Mouse (Mus musculus): ENCODE measurements around the gene Hagh. TPM values are rescaled to one million over a fixed set of nuclear protein-coding genes. Genes with fewer than 3 reads are reported as not detected.

Hagh gene
- polyA plus RNA-seq, 1 experiment from 2014 or later, result 78.9 TPM

DNA sequence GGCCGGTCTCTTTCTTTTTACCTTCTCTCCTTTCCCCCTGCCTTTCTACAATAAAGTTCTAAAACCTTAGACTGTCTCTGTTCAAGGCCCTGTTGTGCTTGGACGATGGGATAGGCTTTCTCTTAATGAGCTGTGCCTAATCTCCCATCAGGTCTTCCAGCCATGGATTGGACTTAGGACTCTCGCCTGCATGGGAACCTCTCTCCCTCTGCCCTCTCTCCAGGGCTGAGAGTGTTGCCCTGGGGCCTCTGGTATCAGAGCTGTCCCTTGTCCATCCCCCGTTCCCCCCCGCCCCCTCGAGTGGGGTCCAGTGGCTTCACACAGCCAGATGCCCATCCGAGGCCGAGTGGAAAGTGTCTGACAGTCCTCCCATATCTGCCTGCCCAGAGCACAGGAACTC lies 35.0 kb downstream of the Hagh start:
- WGBS, result 86% methylated on average over 8 of the region's 8 CpGs
- Histone ChIP-seq H3K9ac (replicated peaks) (no peak overlapping the region), H3K4me2 (no peak overlapping the region), H3K36me3 (no peaks in the 10 kb centered on the region), H3K4me3 (replicated peaks) (no peak overlapping the region), H3K9me3 (replicated peaks) (no peaks in the 10 kb centered on the region), H3K4me1 (no peaks in the 10 kb centered on the region), H3K27me3 (replicated peaks) (no peaks in the 10 kb centered on the region), H3K27ac (replicated peaks) (no peak overlapping the region)
- ATAC-seq (ENCODE audit: low FRiP score), result no peak

DNA sequence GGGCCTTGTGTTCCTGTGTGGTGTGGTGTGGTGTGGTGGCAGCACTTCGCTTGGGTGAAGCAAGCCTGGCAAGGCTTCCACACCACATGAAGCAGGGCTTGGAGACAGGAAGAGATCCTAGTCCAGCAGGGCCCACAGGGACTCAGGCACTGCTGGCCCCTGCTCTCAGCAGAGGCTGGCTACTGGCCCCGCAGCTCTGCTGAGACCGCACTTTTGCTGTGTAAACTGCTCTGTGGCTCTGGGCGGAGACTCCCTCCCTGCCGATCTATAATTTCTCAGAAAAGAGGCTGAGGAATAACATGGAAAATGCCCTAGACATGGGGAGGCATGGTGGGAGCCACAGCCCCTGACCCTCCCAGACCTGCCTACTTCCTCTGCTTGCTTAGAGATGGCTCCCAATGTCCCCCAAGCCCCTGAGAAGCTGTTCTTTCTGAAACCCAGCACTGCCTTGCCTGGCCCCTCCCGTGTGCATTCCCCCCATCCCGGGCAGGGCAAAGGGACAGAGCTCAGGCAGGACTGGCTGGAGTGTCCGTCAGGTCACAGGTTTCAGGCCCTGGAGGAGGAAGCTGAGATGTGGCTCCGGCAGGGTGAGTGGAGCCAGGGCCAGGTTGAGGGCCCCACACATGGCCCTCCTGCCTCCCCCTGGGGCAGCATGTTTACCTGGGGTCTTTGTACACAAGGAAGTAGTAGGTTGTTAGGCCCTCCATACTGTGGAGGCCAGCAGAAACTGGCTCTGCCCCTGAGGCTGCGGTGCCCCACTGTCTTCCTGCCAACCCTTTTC lies 37.6 kb downstream of the Hagh start:
- no peak overlapping the region for H3K4me3 ChIP-seq (replicated peaks)
- no peaks in the 10 kb centered on the region for H3K4me1 ChIP-seq
- no peak overlapping the region for H3K27ac ChIP-seq (replicated peaks)
- no peaks in the 10 kb centered on the region for H3K27me3 ChIP-seq (replicated peaks)
- H3K4me2 ChIP-seq, result no peak overlapping the region
- no peak for ATAC-seq (ENCODE audit: low FRiP score)
- H3K9ac ChIP-seq (replicated peaks), result no peak overlapping the region
- 75% methylated on average over 10 of the region's 10 CpGs for WGBS
- peaks cover 4% of the 10 kb centered on the region for H3K36me3 ChIP-seq
- H3K9me3 ChIP-seq (replicated peaks), result no peaks in the 10 kb centered on the region

DNA sequence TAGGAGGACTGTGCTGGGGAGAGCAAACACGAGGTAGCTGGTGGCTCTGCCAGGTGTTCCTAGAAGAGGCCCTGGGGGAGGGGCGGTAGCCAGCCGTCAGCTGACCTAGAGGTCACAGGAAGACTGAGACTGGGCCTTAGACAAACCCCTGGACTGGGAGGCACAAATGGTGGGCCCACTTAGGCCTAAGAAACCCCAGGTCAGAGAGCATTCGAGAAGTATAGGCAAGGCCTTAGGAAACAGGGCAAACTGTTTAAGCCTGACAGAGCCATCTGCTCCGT lies 38.1 kb downstream of the Hagh start:
- H3K9ac ChIP-seq (replicated peaks), result no peak overlapping the region
- no peak overlapping the region for H3K4me2 ChIP-seq
- peaks cover 9% of the 10 kb centered on the region for H3K36me3 ChIP-seq
- H3K27ac ChIP-seq (replicated peaks), result no peak overlapping the region
- no peaks in the 10 kb centered on the region for H3K27me3 ChIP-seq (replicated peaks)
- no peak for ATAC-seq (ENCODE audit: low FRiP score)
- no peaks in the 10 kb centered on the region for H3K4me1 ChIP-seq
- 52% methylated on average over 5 of the region's 5 CpGs for WGBS
- no peak overlapping the region for H3K4me3 ChIP-seq (replicated peaks)
- no peaks in the 10 kb centered on the region for H3K9me3 ChIP-seq (replicated peaks)

DNA sequence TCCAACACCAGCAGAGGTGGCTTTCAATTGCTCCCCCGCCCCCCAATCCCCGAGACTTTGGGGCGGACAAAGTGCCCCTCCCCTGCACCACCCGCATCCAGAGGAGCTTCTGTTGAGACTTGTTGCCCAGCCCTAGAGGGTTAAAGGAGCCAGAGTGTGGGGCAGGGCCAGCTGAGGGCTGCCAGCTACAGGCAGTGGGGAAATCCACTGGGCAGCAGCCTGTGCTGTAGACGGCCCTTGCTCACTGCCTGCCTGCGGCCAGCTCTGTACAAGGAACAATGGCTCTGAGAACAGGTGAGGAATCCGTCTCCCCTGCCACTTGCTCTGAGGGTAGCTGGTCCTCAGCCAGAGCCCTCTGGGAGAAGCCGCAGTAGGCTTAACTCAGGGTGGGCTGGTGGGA lies 38.6 kb downstream of the Hagh start:
- no peak overlapping the region for H3K27ac ChIP-seq (replicated peaks)
- H3K4me3 ChIP-seq (replicated peaks), result no peak overlapping the region
- no peaks in the 10 kb centered on the region for H3K27me3 ChIP-seq (replicated peaks)
- no peak for ATAC-seq (ENCODE audit: low FRiP score)
- H3K9ac ChIP-seq (replicated peaks), result no peak overlapping the region
- 76% methylated on average over 8 of the region's 8 CpGs for WGBS
- H3K4me2 ChIP-seq, result no peak overlapping the region
- no peaks in the 10 kb centered on the region for H3K9me3 ChIP-seq (replicated peaks)
- peaks cover 14% of the 10 kb centered on the region for H3K36me3 ChIP-seq
- H3K4me1 ChIP-seq, result no peaks in the 10 kb centered on the region

DNA sequence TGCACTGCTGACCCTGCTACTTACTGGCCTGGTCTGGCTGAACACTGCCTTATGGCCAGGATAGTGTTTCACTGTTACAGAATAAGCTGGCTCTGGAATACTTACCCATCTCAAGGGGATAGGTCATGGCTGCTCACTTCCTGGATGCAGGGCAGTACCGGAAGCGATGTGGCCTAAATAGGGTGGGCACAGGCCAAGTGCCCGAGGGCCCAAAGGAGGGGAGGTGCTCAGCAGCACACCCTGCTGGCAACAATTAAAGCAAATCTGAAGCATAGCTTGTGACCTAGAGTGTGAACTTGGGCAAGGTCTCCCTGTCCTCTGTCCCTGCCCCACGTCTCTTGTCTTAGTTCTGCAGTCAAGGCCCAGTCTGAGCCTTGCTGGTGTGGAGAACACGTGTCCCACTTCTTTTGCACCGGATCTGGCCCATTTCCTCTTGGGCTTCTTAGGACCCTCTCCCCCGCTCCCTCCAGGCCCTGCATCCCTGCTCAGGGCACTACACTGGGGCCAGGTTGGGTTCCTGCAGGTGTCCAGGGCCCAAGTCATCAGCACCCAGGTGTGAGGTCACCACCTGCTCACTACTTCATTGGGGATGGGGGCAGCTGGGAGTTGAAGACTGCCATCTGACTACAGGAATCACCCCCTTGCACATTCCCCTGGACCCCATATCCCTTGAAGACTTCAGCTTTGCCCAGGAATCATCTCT lies 41.9 kb downstream of the Hagh start:
- no peaks in the 10 kb centered on the region for H3K9me3 ChIP-seq (replicated peaks)
- no peaks in the 10 kb centered on the region for H3K27me3 ChIP-seq (replicated peaks)
- no peak overlapping the region for H3K4me3 ChIP-seq (replicated peaks)
- no peak for ATAC-seq (ENCODE audit: low FRiP score)
- no peak overlapping the region for H3K9ac ChIP-seq (replicated peaks)
- WGBS, result 47% methylated on average over 7 of the region's 7 CpGs
- no peak overlapping the region for H3K27ac ChIP-seq (replicated peaks)
- peaks cover 22% of the 10 kb centered on the region for H3K36me3 ChIP-seq
- peaks cover 17% of the 10 kb centered on the region for H3K4me1 ChIP-seq
- no peak overlapping the region for H3K4me2 ChIP-seq

DNA sequence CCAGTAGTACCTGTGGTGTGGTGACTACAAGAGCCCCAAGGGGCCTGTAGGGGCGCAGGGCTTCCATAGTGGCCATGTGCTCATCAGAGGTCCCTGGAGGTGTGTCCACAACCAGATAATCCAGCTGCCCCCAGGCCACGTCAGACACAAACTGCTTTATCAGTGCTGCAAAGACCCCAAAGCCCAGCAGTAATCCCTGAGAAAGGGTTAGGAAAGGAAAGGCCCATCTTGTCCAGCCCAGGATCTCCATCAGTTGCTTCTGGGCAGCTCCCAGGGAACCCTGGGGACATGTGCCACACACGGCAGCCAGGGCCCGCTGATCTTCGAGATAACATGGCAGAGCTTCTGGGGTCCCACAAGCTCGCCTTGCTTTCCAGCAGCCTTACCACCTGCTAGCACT lies 44.4 kb downstream of the Hagh start:
- Histone ChIP-seq H3K4me2 (no peak overlapping the region), H3K27me3 (replicated peaks) (no peaks in the 10 kb centered on the region), H3K9me3 (replicated peaks) (no peaks in the 10 kb centered on the region), H3K4me1 (peaks cover 40% of the 10 kb centered on the region), H3K4me3 (replicated peaks) (no peak overlapping the region), H3K9ac (replicated peaks) (no peak overlapping the region), H3K36me3 (peaks cover 31% of the 10 kb centered on the region), H3K27ac (replicated peaks) (no peak overlapping the region)
- no peak for ATAC-seq (ENCODE audit: low FRiP score)
- 90% methylated on average over 6 of the region's 6 CpGs for WGBS

DNA sequence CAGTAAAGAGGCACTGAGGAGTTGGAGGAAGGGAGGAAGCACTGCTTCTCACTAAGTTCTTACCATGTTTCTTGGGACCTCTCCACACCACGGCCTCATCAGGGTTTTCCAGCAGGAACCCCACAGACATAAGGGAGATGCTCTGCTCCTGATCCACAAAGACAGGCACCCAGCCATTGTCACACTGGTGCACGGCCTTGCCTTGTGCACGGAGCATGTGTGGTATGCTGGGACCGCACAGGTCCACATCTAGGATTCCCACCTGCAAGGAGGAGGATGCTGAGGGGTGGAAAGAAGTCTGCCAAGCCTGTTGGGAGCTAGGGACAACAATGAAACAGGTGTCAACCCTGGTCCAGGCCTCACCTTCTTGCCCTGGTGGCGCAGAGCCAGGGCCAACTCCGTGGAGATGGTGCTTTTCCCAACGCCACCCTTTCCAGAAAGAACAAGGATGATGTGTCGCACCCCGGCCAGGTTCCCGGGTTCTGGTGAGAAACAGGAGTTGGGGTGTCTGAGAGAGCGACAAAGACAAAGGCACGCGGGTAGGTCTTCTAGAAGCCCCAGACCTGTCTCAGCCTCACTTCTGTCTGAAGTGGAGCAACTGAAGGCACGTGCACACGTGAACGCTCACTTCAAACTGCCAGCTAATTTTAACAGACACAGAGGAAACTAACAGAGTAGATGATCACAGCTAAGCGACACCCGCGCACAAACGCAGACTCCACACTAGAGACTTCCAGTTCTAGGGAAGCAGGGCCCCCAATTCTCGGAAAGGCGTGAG lies 45.6 kb downstream of the Hagh start:
- peak overlapping the region; percentile 96 for H3K4me2 ChIP-seq
- peaks cover 40% of the 10 kb centered on the region for H3K36me3 ChIP-seq
- peak overlapping the region; percentile 62 for H3K9ac ChIP-seq (replicated peaks)
- H3K27me3 ChIP-seq (replicated peaks), result no peaks in the 10 kb centered on the region
- peak overlapping the region; percentile 93 for H3K4me3 ChIP-seq (replicated peaks)
- H3K4me1 ChIP-seq, result peaks cover 49% of the 10 kb centered on the region
- no peak for ATAC-seq (ENCODE audit: low FRiP score)
- 22% methylated on average over 22 of the region's 22 CpGs for WGBS
- H3K27ac ChIP-seq (replicated peaks), result no peak overlapping the region; the same call in 1 of the 2 replicates
- H3K9me3 ChIP-seq (replicated peaks), result no peaks in the 10 kb centered on the region

DNA sequence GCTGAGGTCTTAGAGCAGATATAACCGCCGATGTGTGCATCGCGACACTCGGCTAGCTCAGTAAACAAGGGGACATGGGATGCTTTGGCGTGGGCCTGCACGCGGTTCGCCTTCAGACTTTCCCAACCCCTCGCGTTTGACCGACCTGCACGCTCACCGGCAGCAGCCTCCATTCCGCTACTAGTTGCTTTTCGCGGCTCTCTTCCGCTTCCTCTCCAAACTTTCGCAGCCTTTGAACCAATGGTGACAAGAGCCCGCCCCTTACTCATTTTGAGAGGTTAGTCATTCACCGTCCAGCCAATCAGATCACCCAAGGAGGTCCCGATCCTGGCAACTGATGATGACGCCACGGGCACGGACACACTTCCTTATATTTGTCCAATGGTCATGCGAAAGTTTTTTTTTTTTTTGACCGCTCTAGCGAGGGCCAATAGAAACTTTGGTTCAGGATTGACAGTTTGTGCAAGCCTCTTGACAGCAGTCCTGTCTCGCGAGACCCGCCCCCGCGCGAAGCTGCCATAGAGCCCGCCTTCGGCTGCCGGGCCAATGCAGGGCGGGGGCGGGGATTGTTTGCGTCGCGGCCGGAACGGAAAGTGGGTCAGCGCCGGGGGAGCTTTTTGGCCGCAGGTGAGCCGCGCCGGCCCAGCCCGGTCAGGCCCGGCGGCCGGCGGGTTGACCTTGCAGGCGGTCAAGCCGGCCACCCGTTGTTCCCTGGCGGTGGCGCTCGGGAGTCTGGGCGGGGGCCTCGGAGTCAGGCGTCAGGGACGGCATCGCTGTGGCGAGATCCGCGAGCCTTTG lies 46.4 kb downstream of the Hagh start, which contains the start of the genes Nubp2 and Spsb3:
Nubp2 (minus strand) TSS at position 216 of the 798 bp plus-strand sequence.
Spsb3 (plus strand) TSS at position 510 of the 798 bp plus-strand sequence.
- peaks cover 48% of the 10 kb centered on the region for H3K36me3 ChIP-seq
- ATAC-seq (ENCODE audit: low FRiP score), result peak; percentile 97
- H3K4me3 ChIP-seq (replicated peaks), result peak within 1 kb of the TSS; percentile 93
- no peaks in the 10 kb centered on the region for H3K27me3 ChIP-seq (replicated peaks)
- H3K4me1 ChIP-seq, result peaks cover 52% of the 10 kb centered on the region
- H3K9ac ChIP-seq (replicated peaks), result peak within 1 kb of the TSS; percentile 85
- H3K9me3 ChIP-seq (replicated peaks), result no peaks in the 10 kb centered on the region
- H3K27ac ChIP-seq (replicated peaks), result peak within 1 kb of the TSS; percentile 87
- peak within 1 kb of the TSS; percentile 96 for H3K4me2 ChIP-seq
- under 1% methylated on average over 69 of the region's 69 CpGs for WGBS

DNA sequence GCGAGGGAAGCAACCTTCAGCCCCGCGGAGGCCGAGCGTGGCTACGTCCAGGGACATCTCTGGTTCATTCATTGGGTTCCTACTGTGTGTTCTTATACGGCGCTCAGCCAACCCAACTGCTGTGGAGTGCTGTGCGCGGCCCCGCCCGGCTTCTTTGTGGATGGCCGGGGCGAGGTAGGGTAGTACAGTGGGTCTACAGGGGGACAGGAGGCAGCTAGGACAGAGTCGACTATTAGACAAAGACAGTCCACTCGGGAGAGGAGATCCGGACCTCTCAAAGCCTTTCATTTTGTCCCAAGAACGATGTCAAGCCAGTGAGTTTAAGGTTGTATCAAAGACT lies 47.0 kb downstream of the Hagh start:
- peak overlapping the region; percentile 87 for H3K27ac ChIP-seq (replicated peaks)
- H3K9me3 ChIP-seq (replicated peaks), result no peaks in the 10 kb centered on the region
- peak overlapping the region; percentile 85 for H3K9ac ChIP-seq (replicated peaks)
- peaks cover 53% of the 10 kb centered on the region for H3K4me1 ChIP-seq
- peak; percentile 34 for ATAC-seq (ENCODE audit: low FRiP score)
- H3K36me3 ChIP-seq, result peaks cover 52% of the 10 kb centered on the region
- peak overlapping the region; percentile 93 for H3K4me3 ChIP-seq (replicated peaks)
- H3K27me3 ChIP-seq (replicated peaks), result no peaks in the 10 kb centered on the region
- peak overlapping the region; percentile 95 for H3K4me2 ChIP-seq
- 1% methylated on average over 18 of the region's 18 CpGs for WGBS

DNA sequence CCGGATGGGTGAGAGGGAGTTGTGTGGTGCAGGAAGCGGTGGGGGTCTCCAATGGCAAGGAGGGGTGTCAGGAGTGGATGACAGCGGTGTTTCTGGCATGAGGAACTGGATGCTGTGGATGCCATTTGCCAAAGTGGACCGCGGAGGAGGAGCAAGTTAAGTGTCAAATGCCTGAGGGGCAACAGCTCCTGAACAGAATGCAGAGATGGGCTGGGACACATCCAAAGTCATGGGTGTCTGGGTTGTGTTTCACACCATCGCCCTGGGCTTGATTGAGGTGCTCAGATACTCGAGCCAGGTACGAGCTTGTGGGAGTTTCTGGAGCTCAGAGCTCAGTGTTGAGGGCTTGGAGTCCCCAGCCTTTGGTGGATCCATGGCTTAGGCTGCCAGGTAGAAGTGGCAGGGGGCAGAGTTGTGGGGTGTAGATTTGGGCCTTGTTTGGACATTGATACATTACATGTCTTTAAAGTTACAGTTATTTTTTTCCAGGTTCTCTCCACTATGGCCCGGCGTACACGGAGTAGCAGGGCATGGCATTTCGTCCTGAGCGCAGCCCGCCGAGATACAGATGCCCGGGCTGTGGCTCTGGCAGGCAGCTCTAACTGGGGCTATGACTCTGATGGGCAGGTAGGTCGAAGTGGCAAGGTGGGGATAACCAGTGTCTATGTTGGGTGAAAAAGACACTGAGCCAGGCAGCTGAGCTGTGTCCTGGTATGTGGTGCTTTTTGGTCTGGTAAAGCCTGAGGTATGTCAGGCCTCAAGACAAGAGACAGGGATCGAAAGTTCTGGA lies 47.5 kb downstream of the Hagh start:
- no peak for ATAC-seq (ENCODE audit: low FRiP score)
- H3K4me3 ChIP-seq (replicated peaks), result peak overlapping the region; percentile 93
- peaks cover 55% of the 10 kb centered on the region for H3K36me3 ChIP-seq
- peak overlapping the region; percentile 95 for H3K4me2 ChIP-seq
- H3K9me3 ChIP-seq (replicated peaks), result no peaks in the 10 kb centered on the region
- H3K27me3 ChIP-seq (replicated peaks), result no peaks in the 10 kb centered on the region
- peaks cover 53% of the 10 kb centered on the region for H3K4me1 ChIP-seq
- WGBS, result 66% methylated on average over 18 of the region's 18 CpGs
- H3K9ac ChIP-seq (replicated peaks), result peak overlapping the region; percentile 85
- H3K27ac ChIP-seq (replicated peaks), result peak overlapping the region; percentile 87; the same call in 1 of the 2 replicates

Measured in neural tube, embryonic 15.5 days (tissue).